Mouse (Mus musculus): ENCODE results near the gene Gm5741.

The Gm5741 gene

GRCm38 (mm10) chr8:85027922-85028321 lies 39.9 kb downstream of the Gm5741 start:
- no peak for DNase-seq (ENCODE audit: low spot score in 2 of 2)

- no peak for DNase-seq (ENCODE audit: low spot score in 2 of 2)
Observed at GRCm38 (mm10) chr8:85027516-85027855, 40.3 kb downstream of the Gm5741 start.

GRCm38 (mm10) chr8:85026670-85027515 lies 40.9 kb downstream of the Gm5741 start, which contains the start of gene Trir:
Trir (plus strand) TSS chr8:85026823.
- DNase-seq (ENCODE audit: low spot score in 2 of 2), result peak; percentile 84 to 96

- peak; percentile 85 to 87 for DNase-seq (ENCODE audit: low spot score in 2 of 2)
Observed at GRCm38 (mm10) chr8:85025098-85025932, 42.5 kb downstream of the Gm5741 start, which contains the start of gene Asna1. Asna1 (minus strand) TSS chr8:85025281.

GRCm38 (mm10) chr8:85023846-85024245 lies 43.9 kb downstream of the Gm5741 start:
- no peak for DNase-seq (ENCODE audit: low spot score in 2 of 2)

- DNase-seq (ENCODE audit: low spot score in 2 of 2), result no peak
Observed at GRCm38 (mm10) chr8:85021514-85022055, 46.2 kb downstream of the Gm5741 start.

Data from left cerebral cortex, adult 9 months (tissue).